Mouse (Mus musculus) liver, embryonic 18 days (tissue): ENCODE measurements around the gene Psors1c2. TPM values are rescaled to one million over a fixed set of nuclear protein-coding genes. Genes with fewer than 3 reads are reported as not detected.

ENCODE experiments used
- polyA plus RNA-seq: library from polyadenylated mRNA; depleted of rRNA; stranded (reverse); fragments of >200 nt; gene quantifications from 2 replicates; pipeline ENCODE4 v1.2.3, GENCODE M21; 2012; rRNA removed

Gene Psors1c2
- polyA plus RNA-seq, result 0.06 and 0.12 TPM in 2 replicates

DNA sequence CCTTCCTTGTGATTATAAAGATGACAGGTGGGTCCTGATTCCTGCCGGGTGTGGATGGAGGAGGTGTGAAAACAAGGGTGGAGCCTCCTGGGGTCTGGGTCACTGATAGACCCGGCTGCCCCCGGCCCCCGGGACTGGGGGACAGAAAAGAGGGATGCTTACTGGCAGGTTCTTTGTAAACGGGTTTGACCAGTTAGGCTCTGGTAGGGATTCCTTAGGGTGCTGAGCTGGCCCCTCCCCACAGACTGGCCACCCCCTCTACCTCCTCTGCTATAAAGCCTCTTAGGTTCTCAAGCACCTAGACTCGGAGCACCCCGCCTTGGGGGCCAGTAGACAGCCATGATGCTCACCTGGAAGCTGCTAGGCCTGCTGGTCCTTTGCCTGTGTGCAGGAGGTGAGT, at the start of gene Psors1c2:
Gene Psors1c2 (plus strand): TSS at position 301 of the 400 bp plus-strand sequence.

DNA sequence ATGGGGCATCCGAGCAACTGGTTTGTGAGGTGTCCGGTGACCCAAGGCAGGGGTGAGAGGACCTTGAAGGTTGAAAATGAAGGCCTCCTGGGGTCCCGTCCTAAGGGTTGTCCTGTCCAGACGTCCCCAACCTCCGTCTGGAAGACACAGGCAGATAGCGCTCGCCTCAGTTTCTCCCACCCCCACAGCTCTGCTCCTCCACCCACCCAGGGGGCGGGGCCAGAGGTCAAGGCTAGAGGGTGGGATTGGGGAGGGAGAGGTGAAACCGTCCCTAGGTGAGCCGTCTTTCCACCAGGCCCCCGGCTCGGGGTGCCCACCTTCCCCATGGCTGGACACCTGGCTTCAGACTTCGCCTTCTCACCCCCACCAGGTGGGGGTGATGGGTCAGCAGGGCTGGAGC, 27.2 kb upstream of the Psors1c2 start, which contains the start of gene Pou5f1:
Gene Pou5f1 (plus strand): TSS at position 243 of the 400 bp plus-strand sequence.

GRCm38 (mm10) chr17:35516652-35517500, 16.1 kb upstream of the Psors1c2 start, which contains the start of the genes Tcf19 and Cchcr1:
TSS of gene Tcf19 (minus strand) at chr17:35516824.
TSS of gene Cchcr1 (plus strand) at chr17:35517100.

GRCm38 (mm10) chr17:35551881-35552414, 18.9 kb downstream of the Psors1c2 start, which contains the start of gene Cdsn:
TSS of gene Cdsn (plus strand) at chr17:35552128.

DNA sequence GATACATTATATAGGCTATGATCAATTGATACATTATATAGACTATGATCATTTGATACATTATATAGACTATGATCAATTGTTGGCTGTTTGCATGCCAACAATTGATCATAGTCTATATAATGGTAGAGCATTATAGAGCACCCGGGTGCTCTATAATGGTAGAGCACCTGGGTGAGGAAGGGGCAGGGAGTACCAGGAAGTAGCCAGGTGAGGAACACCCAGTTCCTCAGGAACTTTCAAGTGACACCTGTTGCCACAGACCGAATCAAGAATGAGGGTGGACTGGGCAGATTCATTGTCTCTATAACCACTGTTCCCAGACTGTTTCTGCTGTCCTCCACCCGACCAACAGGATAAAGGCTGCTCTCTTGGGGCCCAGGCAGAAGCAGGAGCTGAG, 34.1 kb downstream of the Psors1c2 start, which contains the start of gene 2300002M23Rik:
Gene 2300002M23Rik (plus strand): TSS at position 301 of the 400 bp plus-strand sequence.

Other genes starting within 250 kb of the Psors1c2 start
- gene H2-Q1, start 212.8 kb upstream of the Psors1c2 start, polyA plus RNA-seq, result 0.06 TPM in 2 replicates
- gene H2-Q2, start 191.0 kb upstream of the Psors1c2 start, polyA plus RNA-seq, result 2.3 and 3.8 TPM in 2 replicates
- gene H2-Q4, start 153.6 kb upstream of the Psors1c2 start, polyA plus RNA-seq, result 18.2 and 23.7 TPM in 2 replicates
- 10.0 and 14.3 TPM in 2 replicates for gene H2-Q6, start 108.4 kb upstream of the Psors1c2 start, polyA plus RNA-seq
- 10.8 and 12.6 TPM in 2 replicates for gene H2-Q7, start 94.0 kb upstream of the Psors1c2 start, polyA plus RNA-seq
- 479 and 528 TPM in 2 replicates for gene H2-Q10, start 63.1 kb upstream of the Psors1c2 start, polyA plus RNA-seq
- not detected in 2 replicates for gene Pou5f1, start 27.2 kb upstream of the Psors1c2 start, polyA plus RNA-seq
- gene Tcf19, start 16.4 kb upstream of the Psors1c2 start, polyA plus RNA-seq, result 18.0 and 19.9 TPM in 2 replicates
- gene Cchcr1, start 16.1 kb upstream of the Psors1c2 start, polyA plus RNA-seq, result 5.5 and 6.6 TPM in 2 replicates
- gene Cdsn, start 18.9 kb downstream of the Psors1c2 start, polyA plus RNA-seq, result 0.01 TPM in 1 of 2 replicates, not detected in the other
- not detected in 2 replicates for gene 2300002M23Rik, start 34.2 kb downstream of the Psors1c2 start, polyA plus RNA-seq
- not detected in 2 replicates for gene Sfta2, start 68.3 kb downstream of the Psors1c2 start, polyA plus RNA-seq
- gene Gm9573, start 93.4 kb downstream of the Psors1c2 start, polyA plus RNA-seq, result not detected in 2 replicates
- gene Mucl3, start 110.5 kb downstream of the Psors1c2 start, polyA plus RNA-seq, result 0.01 TPM in 2 replicates
- 6.9 and 8.3 TPM in 2 replicates for gene Vars2, start 134.4 kb downstream of the Psors1c2 start, polyA plus RNA-seq
- 14.3 and 15.4 TPM in 2 replicates for gene Gtf2h4, start 140.5 kb downstream of the Psors1c2 start, polyA plus RNA-seq
- 2.2 TPM in 2 replicates for gene Ddr1, start 171.4 kb downstream of the Psors1c2 start, polyA plus RNA-seq